ENCODE assay signal across 7 mouse cellular contexts in genomic region chr2:26309739-26310138, GRCm38 (mm10). TPM values are rescaled to one million over a fixed set of nuclear protein-coding genes. Genes with fewer than 3 reads are reported as not detected.
DNase-seq lines count a peak whose midpoint lies in the region; ATAC-seq lines count a peak whose summit lies in the region.

No protein-coding gene starts in this region.

- H3K9me3 ChIP-seq in forebrain, embryonic 13.5 days (replicated peaks), result no peaks in the 10 kb centered on the region
- H3K9me3 ChIP-seq in midbrain, embryonic 14.5 days (ENCODE audit: control insufficient read depth, low read length), result no peaks in the 10 kb centered on the region

- ATAC-seq in forebrain, embryonic 13.5 days, result peak; percentile 63; the same call in 1 of the 2 replicates
- ATAC-seq in midbrain, embryonic 14.5 days (ENCODE audit: low FRiP score, low TSS enrichment), result no peak

- no peaks in the 10 kb centered on the region for H3K36me3 ChIP-seq in forebrain, embryonic 13.5 days (ENCODE audit: poor library complexity, severe bottlenecking)
- no peaks in the 10 kb centered on the region for H3K36me3 ChIP-seq in midbrain, embryonic 14.5 days (ENCODE audit: control insufficient read depth, insufficient read depth, low read length)

- H3K27me3 ChIP-seq in forebrain, embryonic 13.5 days, result no peaks in the 10 kb centered on the region
- no peaks in the 10 kb centered on the region for H3K27me3 ChIP-seq in midbrain, embryonic 14.5 days (ENCODE audit: control insufficient read depth, insufficient read depth, low read length)

- no peak overlapping the region for H3K9ac ChIP-seq in forebrain, embryonic 13.5 days
- H3K9ac ChIP-seq in midbrain, embryonic 14.5 days (replicated peaks; ENCODE audit: low read length), result no peak overlapping the region; the same call in 1 of the 2 replicates

- peak overlapping the region; percentile 12; the same call in 1 of the 2 replicates for H3K27ac ChIP-seq in forebrain, embryonic 13.5 days
- peak overlapping the region; percentile 41; the same call in 1 of the 2 replicates for H3K27ac ChIP-seq in midbrain, embryonic 14.5 days (replicated peaks; ENCODE audit: low read depth, low read length)

- no peak overlapping the region for H3K4me2 ChIP-seq in forebrain, embryonic 13.5 days
- H3K4me2 ChIP-seq in midbrain, embryonic 14.5 days (ENCODE audit: low read length), result no peak overlapping the region

- peaks cover 10% of the 10 kb centered on the region for H3K4me1 ChIP-seq in forebrain, embryonic 13.5 days
- peaks cover 6% of the 10 kb centered on the region; the same call in 1 of the 2 replicates for H3K4me1 ChIP-seq in midbrain, embryonic 14.5 days (ENCODE audit: control insufficient read depth, insufficient read depth, low read length)

- DNase-seq in embryo, embryonic 11 days, result peak; percentile 84
- peak; percentile 73 for DNase-seq in kidney, postnatal 10 days
- DNase-seq in midbrain, embryonic 14.5 days, result peak; percentile 60
- DNase-seq in cerebellum, adult 11 months, result no peak
- no peak for DNase-seq in ovary, postnatal 10 days (ENCODE audit: low spot score)
- DNase-seq in cerebellum, adult 8-10 months, result no peak

- 18% methylated on average over 10 of the region's 10 CpGs for WGBS in forebrain, embryonic 13.5 days
- 14% methylated on average over 10 of the region's 10 CpGs for WGBS in midbrain, embryonic 14.5 days

- no peak overlapping the region for H3K4me3 ChIP-seq in forebrain, embryonic 13.5 days
- H3K4me3 ChIP-seq in midbrain, embryonic 14.5 days (replicated peaks; ENCODE audit: low read depth, low read length), result no peak overlapping the region

RNA-seq across cellular contexts. Expression of gene Gpsm1, which starts 5.6 kb away (rescaled TPM):
- polyA plus RNA-seq in forebrain, embryonic 13.5 days (2015; fragmentation: Nextera tagmentation; extraction: Ambion mirVana), result 97.7 and 120 TPM in 2 replicates
- polyA plus RNA-seq in midbrain, embryonic 14.5 days (2014; fragmentation: Nextera tagmentation; extraction: Ambion mirVana), result 99.4 and 121 TPM in 2 replicates

RNA-seq across cellular contexts. Expression of gene Ccdc187, which starts 15.4 kb away (rescaled TPM):
- polyA plus RNA-seq in forebrain, embryonic 13.5 days (2015; fragmentation: Nextera tagmentation; extraction: Ambion mirVana), result 0.18 and 0.35 TPM in 2 replicates
- polyA plus RNA-seq in midbrain, embryonic 14.5 days (2014; fragmentation: Nextera tagmentation; extraction: Ambion mirVana), result 0.11 and 0.20 TPM in 2 replicates

RNA-seq across cellular contexts. Expression of gene Dnlz, which starts 42.2 kb away (rescaled TPM):
- 31.1 and 32.2 TPM in 2 replicates for polyA plus RNA-seq in forebrain, embryonic 13.5 days (2015; fragmentation: Nextera tagmentation; extraction: Ambion mirVana)
- 27.9 and 28.1 TPM in 2 replicates for polyA plus RNA-seq in midbrain, embryonic 14.5 days (2014; fragmentation: Nextera tagmentation; extraction: Ambion mirVana)

RNA-seq across cellular contexts. Expression of gene Card9, which starts 51.0 kb away (rescaled TPM):
- 0.72 and 2.0 TPM in 2 replicates for polyA plus RNA-seq in forebrain, embryonic 13.5 days (2015; fragmentation: Nextera tagmentation; extraction: Ambion mirVana)
- polyA plus RNA-seq in midbrain, embryonic 14.5 days (2014; fragmentation: Nextera tagmentation; extraction: Ambion mirVana), result 1.5 and 1.7 TPM in 2 replicates

Comparison
In these comparisons a context has a peak if more than half of its experiments do, and no peak if none do; other contexts are left out.
1. DNase-seq: peak in embryo, embryonic 11 days (single experiment), kidney, postnatal 10 days (single experiment) and midbrain, embryonic 14.5 days (single experiment); none in cerebellum, adult 11 months (single experiment), ovary, postnatal 10 days (single experiment) and cerebellum, adult 8-10 months (single experiment).